Mouse (Mus musculus): Measurements from ENCODE around the gene Dnmbp. TPM values are rescaled to one million over a fixed set of nuclear protein-coding genes. Genes with fewer than 3 reads are reported as not detected.

Dnmbp gene
- polyA plus RNA-seq, 1 experiment from 2014 or later = 9.3 TPM

DNA sequence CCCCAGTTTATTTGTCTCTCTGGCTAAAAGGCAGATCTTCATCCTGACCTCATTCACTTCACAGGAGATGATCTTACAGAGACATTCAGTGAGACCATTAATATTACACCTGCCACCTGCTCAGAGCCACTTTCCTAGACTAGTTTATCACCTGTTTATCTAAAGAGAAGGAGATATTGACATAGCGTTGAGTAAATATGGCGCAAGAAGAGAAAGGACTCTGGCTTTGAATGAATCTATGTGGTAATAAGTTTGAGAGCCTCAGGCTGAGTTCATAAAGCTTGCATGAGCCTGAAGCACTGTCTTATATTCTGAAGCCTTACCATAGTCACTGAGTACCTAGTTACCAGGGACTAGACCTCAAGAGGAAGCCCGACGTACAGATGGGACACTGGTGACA lies 128.6 kb downstream of the Dnmbp start:
- Histone ChIP-seq H3K27me3 (no peaks in the 10 kb centered on the region), H3K4me2 (no peak overlapping the region), H3K27ac (replicated peaks) (no peak overlapping the region), H3K36me3 (no peaks in the 10 kb centered on the region), H3K9ac (no peak overlapping the region), H3K9me3 (no peaks in the 10 kb centered on the region), H3K4me1 (replicated peaks) (no peaks in the 10 kb centered on the region), H3K4me3 (no peak overlapping the region)
- ATAC-seq (ENCODE audit: low read depth) = no peak
- 95% methylated on average over 4 of the region's 4 CpGs for WGBS

- no peak overlapping the region for H3K4me2 ChIP-seq
- no peak overlapping the region for H3K4me3 ChIP-seq
- no peak for ATAC-seq (ENCODE audit: low read depth)
- no peak overlapping the region for H3K9ac ChIP-seq
- WGBS = 32% methylated on average over 4 of the region's 4 CpGs
- no peaks in the 10 kb centered on the region for H3K27me3 ChIP-seq
- no peaks in the 10 kb centered on the region for H3K4me1 ChIP-seq (replicated peaks)
- H3K9me3 ChIP-seq = no peaks in the 10 kb centered on the region
- no peak overlapping the region for H3K27ac ChIP-seq (replicated peaks)
- no peaks in the 10 kb centered on the region for H3K36me3 ChIP-seq
Measured at GRCm38 (mm10) chr19:43809331-43809730, 130.7 kb downstream of the Dnmbp start.

- Histone ChIP-seq H3K27ac (replicated peaks) (no peak overlapping the region), H3K4me1 (replicated peaks) (no peaks in the 10 kb centered on the region), H3K9me3 (no peaks in the 10 kb centered on the region), H3K4me3 (no peak overlapping the region), H3K27me3 (no peaks in the 10 kb centered on the region), H3K9ac (no peak overlapping the region), H3K4me2 (no peak overlapping the region), H3K36me3 (no peaks in the 10 kb centered on the region)
- no peak for ATAC-seq (ENCODE audit: low read depth)
- WGBS = 82% methylated on average over 10 of the region's 10 CpGs
Measured at GRCm38 (mm10) chr19:43803866-43804265, 136.1 kb downstream of the Dnmbp start.

- Histone ChIP-seq H3K9ac (no peak overlapping the region), H3K27ac (replicated peaks) (no peak overlapping the region), H3K4me2 (no peak overlapping the region), H3K4me3 (no peak overlapping the region), H3K4me1 (replicated peaks) (no peaks in the 10 kb centered on the region), H3K36me3 (no peaks in the 10 kb centered on the region), H3K27me3 (no peaks in the 10 kb centered on the region), H3K9me3 (no peaks in the 10 kb centered on the region)
- WGBS = 78% methylated on average over 9 of the region's 9 CpGs
- no peak for ATAC-seq (ENCODE audit: low read depth)
Measured at GRCm38 (mm10) chr19:43801427-43802051, 138.5 kb downstream of the Dnmbp start.

DNA sequence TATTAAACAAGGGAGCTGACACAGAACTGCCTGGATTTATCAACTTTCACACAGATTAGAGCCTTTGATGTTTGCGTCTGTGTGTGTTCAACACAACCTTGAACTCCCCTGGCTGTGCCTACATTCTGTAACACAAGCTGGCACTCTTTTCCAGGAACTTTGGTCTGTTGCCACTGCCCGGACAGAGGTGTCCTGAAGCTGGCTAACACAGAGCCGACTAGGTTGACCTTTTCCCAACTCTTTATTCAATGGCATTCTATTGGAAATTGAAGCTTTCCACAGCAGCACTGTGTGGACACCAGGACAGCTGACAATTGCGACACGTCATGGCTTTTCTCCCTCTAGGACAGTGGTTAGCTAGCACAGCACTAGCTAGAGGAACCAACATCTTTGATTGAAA lies 142.8 kb downstream of the Dnmbp start:
- H3K36me3 ChIP-seq = no peaks in the 10 kb centered on the region
- no peak overlapping the region for H3K4me2 ChIP-seq
- no peaks in the 10 kb centered on the region for H3K9me3 ChIP-seq
- H3K9ac ChIP-seq = no peak overlapping the region
- ATAC-seq (ENCODE audit: low read depth) = no peak
- no peak overlapping the region for H3K4me3 ChIP-seq
- 84% methylated on average over 5 of the region's 5 CpGs for WGBS
- no peaks in the 10 kb centered on the region for H3K27me3 ChIP-seq
- no peak overlapping the region for H3K27ac ChIP-seq (replicated peaks)
- no peaks in the 10 kb centered on the region for H3K4me1 ChIP-seq (replicated peaks)

Other genes starting within 250 kb of the Dnmbp start
- gene Cutc, start 187.2 kb downstream of the Dnmbp start, polyA plus RNA-seq (2015; fragmentation: Nextera tagmentation; extraction: Ambion mirVana) = 8.8 and 9.2 TPM in 2 replicates
- gene Cox15, start 187.2 kb downstream of the Dnmbp start, polyA plus RNA-seq (2015; fragmentation: Nextera tagmentation; extraction: Ambion mirVana) = 12.9 and 14.7 TPM in 2 replicates
- 0.10 and 0.17 TPM in 2 replicates for gene Abcc2, start 158.0 kb downstream of the Dnmbp start, polyA plus RNA-seq (2015; fragmentation: Nextera tagmentation; extraction: Ambion mirVana)
- gene Cpn1, start 46.4 kb upstream of the Dnmbp start, polyA plus RNA-seq (2015; fragmentation: Nextera tagmentation; extraction: Ambion mirVana) = 0.21 and 0.43 TPM in 2 replicates
- gene Cyp2c23, start 89.0 kb upstream of the Dnmbp start, polyA plus RNA-seq (2015; fragmentation: Nextera tagmentation; extraction: Ambion mirVana) = not detected in 2 replicates
- 20.2 and 20.4 TPM in 2 replicates for gene Erlin1, start 129.6 kb upstream of the Dnmbp start, polyA plus RNA-seq (2015; fragmentation: Nextera tagmentation; extraction: Ambion mirVana)
- gene Chuk, start 167.3 kb upstream of the Dnmbp start, polyA plus RNA-seq (2015; fragmentation: Nextera tagmentation; extraction: Ambion mirVana) = 58.5 and 61.2 TPM in 2 replicates
- gene Cwf19l1, start 195.7 kb upstream of the Dnmbp start, polyA plus RNA-seq (2015; fragmentation: Nextera tagmentation; extraction: Ambion mirVana) = 29.8 and 36.7 TPM in 2 replicates
- 168 and 171 TPM in 2 replicates for gene Bloc1s2, start 206.3 kb upstream of the Dnmbp start, polyA plus RNA-seq (2015; fragmentation: Nextera tagmentation; extraction: Ambion mirVana)